Mouse (Mus musculus): ENCODE measurements around the gene Atp8a1. TPM values are rescaled to one million over a fixed set of nuclear protein-coding genes. Genes with fewer than 3 reads are reported as not detected.

The Atp8a1 gene
- total RNA-seq, 2 experiments from 2014 or later: 244 to 267 TPM

DNA sequence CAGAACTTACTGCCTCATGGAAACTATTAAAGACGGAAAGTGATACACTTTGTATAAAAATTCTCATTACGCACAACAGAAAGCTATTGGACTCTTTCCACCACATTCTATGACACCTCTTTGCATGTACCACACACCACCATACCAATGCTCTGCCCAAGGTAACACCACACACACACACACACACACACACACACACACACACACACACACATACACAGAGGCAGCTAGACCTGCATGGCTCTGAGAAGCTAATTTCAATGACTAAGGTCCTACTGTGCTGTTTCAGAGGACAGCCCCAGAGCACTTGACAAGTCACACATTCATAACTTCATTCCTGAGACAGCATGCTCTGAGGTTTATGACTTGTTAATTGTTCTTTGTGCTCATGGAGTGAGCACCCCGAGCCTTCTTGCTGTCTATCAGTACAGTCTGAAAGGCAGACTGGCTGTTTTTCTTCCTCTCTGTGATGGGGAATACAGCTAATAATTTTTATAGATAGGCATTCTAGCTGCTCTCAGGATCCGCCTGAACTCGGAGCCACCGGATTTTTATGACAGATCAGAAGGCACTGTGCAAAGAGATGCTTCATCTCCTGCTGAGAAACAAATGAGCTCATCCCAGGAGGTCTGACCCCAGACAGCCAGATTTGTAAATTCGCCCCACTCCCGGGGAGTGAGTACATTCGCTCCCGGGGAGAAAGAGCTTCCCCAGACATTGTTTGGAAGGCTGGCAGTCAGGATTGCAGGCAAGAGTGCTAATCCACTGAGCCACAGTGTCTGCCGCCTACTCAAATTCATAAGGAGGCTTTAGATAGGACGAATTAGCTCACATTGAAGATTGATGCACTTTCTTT lies 150.3 kb downstream of the Atp8a1 start:
- ATAC-seq (replicated peaks; ENCODE audit: low FRiP score, poor library complexity, severe bottlenecking): no peak

- ATAC-seq (replicated peaks; ENCODE audit: low FRiP score, poor library complexity, severe bottlenecking): no peak
These were observed 152.1 kb downstream of the Atp8a1 start for GRCm38 (mm10) chr5:67695055-67695710.

GRCm38 (mm10) chr5:67690336-67690735 lies 156.9 kb downstream of the Atp8a1 start:
- ATAC-seq (replicated peaks; ENCODE audit: low FRiP score, poor library complexity, severe bottlenecking): no peak

DNA sequence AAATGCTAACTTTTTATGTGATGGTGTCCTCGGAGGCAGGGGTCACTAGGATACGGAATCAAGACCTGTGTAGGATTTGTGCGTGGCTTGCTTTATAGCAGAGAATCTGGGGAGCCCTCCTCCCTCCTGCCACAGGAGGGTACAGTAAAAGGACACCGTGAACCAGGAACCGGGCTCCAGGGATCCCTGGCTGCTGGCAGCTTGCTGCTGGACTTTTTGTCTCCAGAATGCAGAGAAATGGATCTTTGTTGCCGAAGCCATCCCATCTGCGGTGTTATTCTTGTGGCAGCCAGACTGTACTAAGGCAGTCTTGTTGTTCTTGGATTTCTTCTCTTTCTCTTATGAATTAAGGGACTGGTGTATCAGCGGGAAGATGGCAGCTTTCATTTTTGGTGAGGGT lies 159.2 kb downstream of the Atp8a1 start:
- ATAC-seq (replicated peaks; ENCODE audit: low FRiP score, poor library complexity, severe bottlenecking): no peak

DNA sequence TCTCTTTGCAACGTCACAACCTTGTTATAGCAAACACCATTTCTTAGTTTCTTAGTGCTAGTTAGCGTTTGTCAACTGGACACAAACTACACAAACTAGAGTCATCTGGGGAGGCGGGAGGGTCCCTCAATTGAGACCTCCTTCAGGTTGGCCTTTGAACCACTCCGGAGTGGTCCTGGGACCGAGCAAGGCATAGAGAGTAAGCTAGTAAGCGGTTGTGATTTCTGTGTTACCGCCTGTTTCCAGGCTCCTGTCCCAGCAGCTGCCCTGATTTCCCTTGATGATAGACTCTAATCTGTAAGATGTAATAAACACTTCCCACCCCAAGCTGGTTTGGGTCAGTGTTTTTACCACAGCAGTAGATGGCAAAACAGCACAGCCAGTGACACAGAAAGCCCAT lies 161.3 kb downstream of the Atp8a1 start:
- no peak for ATAC-seq (replicated peaks; ENCODE audit: low FRiP score, poor library complexity, severe bottlenecking)

DNA sequence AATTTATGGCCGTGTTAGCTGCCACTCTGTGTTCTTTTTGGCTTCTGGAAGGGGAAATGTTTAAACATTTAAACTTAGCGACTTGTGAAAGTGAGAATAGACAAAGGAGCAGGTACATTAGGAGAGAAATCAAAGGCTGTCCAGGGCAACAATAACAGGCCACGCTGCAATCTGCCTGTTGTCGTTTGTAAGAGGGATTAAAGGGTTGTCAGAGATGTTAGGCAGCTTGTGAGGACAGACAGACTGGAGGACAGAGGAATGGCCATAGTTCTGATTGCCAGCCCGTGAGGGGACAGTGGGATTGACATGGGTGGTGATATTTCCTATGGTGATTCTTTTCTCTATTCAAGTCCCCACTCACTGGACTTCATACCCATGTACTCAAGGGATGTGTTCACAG lies 161.8 kb downstream of the Atp8a1 start:
- no peak for ATAC-seq (replicated peaks; ENCODE audit: low FRiP score, poor library complexity, severe bottlenecking)

- ATAC-seq (replicated peaks; ENCODE audit: low FRiP score, poor library complexity, severe bottlenecking): no peak
These were observed 168.4 kb downstream of the Atp8a1 start for GRCm38 (mm10) chr5:67678819-67679218.

DNA sequence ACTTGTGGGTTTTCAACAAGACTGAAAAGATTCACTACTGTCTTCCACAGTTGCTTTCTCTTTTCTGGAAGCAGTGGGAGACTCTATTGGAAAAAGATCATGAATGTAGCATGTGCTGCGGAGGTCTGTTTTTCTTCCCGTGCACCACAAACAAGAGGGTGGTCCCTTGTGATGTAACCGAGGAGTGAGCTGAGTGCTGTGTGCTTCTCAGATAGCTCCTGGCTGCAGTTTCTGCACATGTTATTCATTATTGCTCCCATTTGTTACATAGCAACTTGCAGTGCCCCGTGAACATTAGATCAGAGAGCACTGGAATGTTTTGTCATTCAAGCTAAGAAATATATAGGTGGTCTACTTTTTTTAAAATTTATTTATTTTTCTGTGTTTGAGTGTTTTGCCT lies 174.2 kb downstream of the Atp8a1 start:
- ATAC-seq (replicated peaks; ENCODE audit: low FRiP score, poor library complexity, severe bottlenecking): no peak

DNA sequence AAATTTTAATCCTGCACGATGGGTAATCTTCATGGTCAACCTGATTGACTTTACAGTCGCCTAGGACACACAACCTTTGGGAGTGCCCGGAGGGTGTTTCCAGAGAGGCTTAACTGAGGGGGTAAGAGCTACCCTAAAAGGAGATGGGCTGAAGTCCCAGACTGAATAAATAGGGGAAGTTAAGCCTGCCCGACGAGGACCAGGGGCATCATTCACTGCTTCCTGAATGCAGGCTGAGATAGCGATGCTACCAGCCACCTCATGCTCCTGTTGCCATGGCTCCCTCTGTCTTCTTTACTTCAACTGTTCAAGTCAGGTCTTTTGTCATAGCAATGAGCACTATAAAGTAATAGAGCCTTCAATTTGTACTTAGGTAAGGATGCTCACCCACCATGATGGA lies 177.1 kb downstream of the Atp8a1 start:
- ATAC-seq (replicated peaks; ENCODE audit: low FRiP score, poor library complexity, severe bottlenecking): no peak

- no peak for ATAC-seq (replicated peaks; ENCODE audit: low FRiP score, poor library complexity, severe bottlenecking)
These were observed 177.8 kb downstream of the Atp8a1 start for GRCm38 (mm10) chr5:67669436-67669896.

- ATAC-seq (replicated peaks; ENCODE audit: low FRiP score, poor library complexity, severe bottlenecking): no peak
These were observed 184.5 kb downstream of the Atp8a1 start for GRCm38 (mm10) chr5:67662715-67663114.

DNA sequence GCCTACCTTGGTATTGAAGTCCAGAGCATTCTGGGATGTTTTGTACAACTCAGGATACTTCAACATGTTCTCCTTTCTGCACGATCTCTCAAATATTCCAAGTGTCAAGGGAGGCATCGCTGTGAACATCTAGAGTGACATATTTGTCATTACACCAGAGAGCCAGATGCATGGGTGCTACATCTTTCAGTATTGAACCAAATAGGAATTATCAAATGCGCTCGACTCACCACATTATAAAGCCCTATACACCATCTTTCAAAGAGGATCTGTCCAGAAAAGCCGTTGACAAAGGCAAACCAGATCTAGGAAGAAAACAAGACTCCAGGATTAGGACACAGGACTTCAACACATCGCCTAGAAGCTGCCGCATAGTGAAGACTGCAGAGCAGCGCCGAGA lies 187.4 kb downstream of the Atp8a1 start:
- no peak for ATAC-seq (replicated peaks; ENCODE audit: low FRiP score, poor library complexity, severe bottlenecking)

GRCm38 (mm10) chr5:67656821-67657259 lies 190.4 kb downstream of the Atp8a1 start:
- ATAC-seq (replicated peaks; ENCODE audit: low FRiP score, poor library complexity, severe bottlenecking): no peak

DNA sequence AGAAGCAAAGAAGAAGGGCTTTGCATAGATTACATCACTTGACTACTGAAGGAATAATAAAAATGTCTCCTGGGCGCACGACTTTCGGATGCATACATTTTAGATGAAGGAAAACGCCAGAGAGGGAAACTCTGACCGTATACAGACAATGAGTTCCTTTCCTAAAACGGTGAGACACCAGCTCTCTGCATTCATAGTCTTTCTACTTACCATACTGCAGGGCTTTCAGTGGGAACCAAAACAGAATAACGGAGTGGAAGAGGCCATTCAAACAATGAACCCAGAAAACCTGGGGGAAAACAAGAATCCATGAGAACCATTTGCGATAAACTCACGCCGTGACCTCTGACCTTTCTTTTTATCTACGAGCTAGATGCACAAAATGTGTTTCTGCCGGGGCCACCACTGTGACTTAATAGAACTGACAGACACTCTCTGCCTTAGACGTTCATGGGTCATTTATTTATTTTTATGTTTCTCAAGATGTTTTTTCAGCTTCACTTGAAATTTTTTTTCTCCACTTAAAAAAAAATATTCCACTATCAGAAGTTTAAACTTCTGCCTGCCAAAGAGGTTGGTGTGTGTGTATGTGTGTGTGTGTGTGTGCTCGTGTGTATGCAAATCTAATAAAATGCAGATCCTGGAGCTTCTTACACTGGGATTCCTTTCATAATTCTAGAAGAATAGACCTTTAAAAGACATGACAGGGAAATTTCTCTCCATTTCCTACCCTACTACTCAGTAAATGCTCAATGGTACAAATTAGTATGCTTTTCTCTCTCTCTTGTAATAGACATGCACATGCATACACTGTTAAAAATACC lies 191.3 kb downstream of the Atp8a1 start:
- ATAC-seq (replicated peaks; ENCODE audit: low FRiP score, poor library complexity, severe bottlenecking): no peak

DNA sequence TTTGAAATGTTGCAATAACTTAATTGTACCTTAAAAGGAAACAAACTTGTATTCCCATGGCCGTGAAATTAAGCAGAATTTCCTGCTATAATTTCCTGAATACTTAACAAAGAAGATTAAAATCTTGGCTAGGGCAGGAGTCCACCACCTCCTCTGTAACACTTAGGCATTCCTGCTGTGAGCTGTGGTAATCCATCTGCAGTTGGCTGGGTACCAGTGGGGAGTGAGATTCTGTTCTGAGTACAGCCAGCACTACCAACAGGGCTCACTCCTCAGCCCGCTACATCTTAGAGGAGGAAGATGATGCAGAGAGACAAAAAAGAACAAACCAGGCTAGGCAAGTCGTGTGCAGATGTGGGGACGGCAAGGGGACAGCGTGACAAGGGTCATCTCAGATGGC lies 192.7 kb downstream of the Atp8a1 start:
- no peak for ATAC-seq (replicated peaks; ENCODE audit: low FRiP score, poor library complexity, severe bottlenecking)

DNA sequence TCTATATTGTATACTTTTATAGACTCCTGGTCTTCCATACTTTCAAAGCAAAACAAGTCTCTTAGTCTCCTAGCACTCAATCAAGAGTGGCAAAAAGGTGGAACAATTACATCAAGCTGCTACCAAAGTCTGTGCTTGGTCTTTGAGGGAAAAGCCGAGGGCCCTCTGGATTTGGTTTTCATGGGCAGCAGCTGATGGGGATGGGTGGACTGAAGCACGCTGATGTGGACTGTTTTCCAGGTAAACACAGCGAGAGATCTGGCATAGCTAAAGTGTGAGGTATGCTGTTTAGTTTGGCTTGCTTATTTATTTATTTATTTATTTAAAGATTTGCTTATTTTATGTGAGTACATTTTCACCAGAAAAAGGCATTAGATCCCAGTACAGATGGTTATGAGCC lies 193.7 kb downstream of the Atp8a1 start:
- no peak for ATAC-seq (replicated peaks; ENCODE audit: low FRiP score, poor library complexity, severe bottlenecking)

GRCm38 (mm10) chr5:67652468-67652867 lies 194.8 kb downstream of the Atp8a1 start:
- no peak for ATAC-seq (replicated peaks; ENCODE audit: low FRiP score, poor library complexity, severe bottlenecking)

DNA sequence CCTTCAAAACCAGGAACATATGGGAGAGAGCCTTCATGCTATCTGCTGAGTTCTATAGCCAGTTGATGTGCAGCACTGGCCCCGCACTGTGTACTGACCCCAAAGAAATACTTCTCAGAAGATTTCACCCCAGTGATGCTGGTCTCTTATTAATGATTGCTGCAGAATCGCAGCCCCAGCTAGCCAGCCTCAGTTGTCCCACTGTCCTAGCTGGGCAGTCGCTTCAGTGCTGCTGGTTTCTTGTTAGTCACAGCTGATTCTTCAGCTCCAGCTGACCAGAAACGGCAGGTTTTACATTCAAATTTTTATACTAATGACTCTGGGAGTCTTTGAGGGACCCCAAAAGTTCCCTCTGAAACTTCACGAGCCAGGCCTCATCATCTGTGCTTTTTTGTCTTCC lies 197.2 kb downstream of the Atp8a1 start:
- ATAC-seq (replicated peaks; ENCODE audit: low FRiP score, poor library complexity, severe bottlenecking): no peak

DNA sequence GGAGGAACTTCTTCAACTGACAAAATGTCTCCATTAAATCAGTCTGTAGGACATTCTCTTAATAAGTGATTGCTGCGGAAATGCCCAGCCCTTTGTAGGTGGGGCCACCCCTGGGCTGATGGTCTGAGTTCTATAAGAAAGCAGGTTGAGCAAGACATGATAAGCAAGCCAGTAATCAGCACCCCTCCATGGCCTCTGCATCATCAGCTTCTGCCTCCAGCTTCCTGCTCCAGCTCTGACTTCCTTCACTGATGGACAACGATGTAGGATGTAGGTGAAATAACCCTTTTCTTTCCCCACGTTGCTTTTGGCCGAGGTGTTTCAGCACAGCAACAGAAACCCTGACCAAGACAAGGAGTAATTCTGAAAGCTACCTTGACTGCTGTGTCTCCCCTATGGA lies 198.1 kb downstream of the Atp8a1 start:
- ATAC-seq (replicated peaks; ENCODE audit: low FRiP score, poor library complexity, severe bottlenecking): no peak

GRCm38 (mm10) chr5:67647568-67647967 lies 199.7 kb downstream of the Atp8a1 start:
- ATAC-seq (replicated peaks; ENCODE audit: low FRiP score, poor library complexity, severe bottlenecking): no peak; the same call in 1 of the 2 replicates
